Mouse (Mus musculus) MEL (cell line): ENCODE data around the gene Gipr.
A peak's percentile ranks its signal among the peaks of the same experiment; 100 is the strongest.

Source experiments
- CHD2 ChIP-seq: IDR thresholded peaks from 2 replicates; pipeline ENCODE4 v1.6.1; 2011; ENCODE audit warnings: low read length, improper control_type of control experiment
- CTCF ChIP-seq, 3 experiments: IDR thresholded peaks in 2 of 3; conservative IDR thresholded peaks in 1 of 3; 2 replicates each; pipeline ENCODE4 v1.5.1; 2011 to 2012; ENCODE audit warnings: low read length in 3 of 3, low read depth in 2 of 3, mild to moderate bottlenecking in 2 of 3, improper control_type of control experiment in 1 of 3, inconsistent platforms in 1 of 3, mixed read lengths in 1 of 3, moderate library complexity in 1 of 3; ENCODE audit not compliant: control insufficient read depth in 1 of 3, insufficient read depth in 1 of 3, poor library complexity in 1 of 3, severe bottlenecking in 1 of 3
- HCFC1 ChIP-seq: IDR thresholded peaks from 2 replicates; pipeline ENCODE4 v1.6.1; 2012; ENCODE audit warnings: low read depth, mild to moderate bottlenecking, inconsistent platforms, low read length, improper control_type of control experiment, moderate library complexity
- MAX ChIP-seq: IDR thresholded peaks from 2 replicates; pipeline ENCODE4 v1.6.1; 2011; ENCODE audit warnings: low read length, improper control_type of control experiment
- MAZ ChIP-seq: IDR thresholded peaks from 2 replicates; pipeline ENCODE4 v1.6.1; 2012; ENCODE audit warnings: low read depth, mild to moderate bottlenecking, inconsistent platforms, low read length, improper control_type of control experiment
- POLR2A ChIP-seq, 2 experiments: IDR thresholded peaks; 2 replicates each; pipeline ENCODE4 v1.6.1; 2011 to 2012; ENCODE audit warnings: low read length in 2 of 2, mild to moderate bottlenecking in 2 of 2, control low read depth in 1 of 2, improper control_type of control experiment in 1 of 2, low read depth in 1 of 2, moderate library complexity in 1 of 2; ENCODE audit not compliant: control insufficient read depth in 1 of 2, insufficient read depth in 1 of 2, poor library complexity in 1 of 2
- TBP ChIP-seq: IDR thresholded peaks from 2 replicates; pipeline ENCODE4 v1.8.0; 2011; ENCODE audit warnings: low read depth, low read length, improper control_type of control experiment
- USF1 ChIP-seq: IDR thresholded peaks from 2 replicates; pipeline ENCODE4 v1.6.1; 2014; ENCODE audit warnings: low read depth, mild to moderate bottlenecking, inconsistent platforms, low read length, improper control_type of control experiment, moderate library complexity
- ZC3H11A ChIP-seq: IDR thresholded peaks from 2 replicates; pipeline ENCODE4 v1.6.1; 2012; ENCODE audit warnings: low read depth, mild to moderate bottlenecking, inconsistent platforms, low read length, improper control_type of control experiment

DNA sequence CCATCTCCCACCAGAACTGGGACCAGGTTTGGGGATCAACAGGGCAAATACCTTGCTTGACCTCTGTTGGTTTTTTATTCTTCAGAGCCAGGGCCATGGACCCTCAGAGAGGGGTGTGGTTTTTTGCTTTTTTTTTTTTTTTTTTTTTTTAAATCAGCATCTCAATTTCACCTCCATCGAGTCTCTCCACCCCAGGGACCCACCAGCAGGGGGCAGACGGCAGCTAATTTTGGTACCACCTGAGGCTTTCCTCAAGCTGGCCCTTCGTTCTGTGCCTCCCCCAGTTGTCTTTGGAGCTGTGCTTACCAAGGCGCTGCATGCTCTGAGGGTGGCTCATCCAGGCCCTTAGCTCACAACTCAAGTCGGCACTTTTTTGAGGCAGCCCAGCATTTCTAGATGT is 28.5 kb downstream of the Gipr start:
- TF ChIP-seq CTCF (IDR thresholded peaks at IDR 0.05 in 2 of 3, conservative IDR thresholded peaks at IDR 0.05 in 1 of 3; ENCODE audit: control insufficient read depth in 1 of 3, insufficient read depth in 1 of 3, low read depth in 2 of 3, low read length in 3 of 3, poor library complexity in 1 of 3, severe bottlenecking in 1 of 3): peak; percentile 52 to 77 (median 62)
- TF ChIP-seq HCFC1: no peak
- no peak for TF ChIP-seq ZC3H11A
- no peak for TF ChIP-seq MAX
- no peak for TF ChIP-seq POLR2A (IDR thresholded peaks at IDR 0.05; ENCODE audit: control insufficient read depth in 1 of 2, insufficient read depth in 1 of 2, low read depth in 1 of 2, low read length in 2 of 2, poor library complexity in 1 of 2)
- no peak for TF ChIP-seq TBP
- no peak for TF ChIP-seq USF1
- TF ChIP-seq MAZ: no peak
- no peak for TF ChIP-seq CHD2
